Mouse (Mus musculus): ENCODE data around the gene Smim27.

DNA sequence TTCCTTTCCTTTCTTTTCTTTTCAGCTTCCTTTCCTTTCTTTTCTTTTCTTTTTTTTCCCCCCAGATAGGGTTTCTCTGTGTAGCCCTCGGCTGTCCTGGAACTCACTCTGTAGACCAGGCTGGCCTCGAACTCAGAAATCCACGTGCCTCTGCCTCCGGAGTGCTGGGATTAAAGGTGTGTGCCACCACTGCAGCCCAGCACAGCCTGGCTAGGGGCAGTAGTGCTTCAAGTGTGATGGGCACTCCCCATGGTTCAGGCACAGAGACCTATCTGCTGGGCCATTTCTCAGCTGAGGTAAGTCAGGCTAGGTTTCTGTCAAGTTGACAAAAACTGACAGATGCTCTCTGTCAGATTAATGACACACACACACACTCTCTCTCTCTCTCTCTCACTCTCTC, 26.4 kb upstream of the Smim27 start:
- TF ChIP-seq CTCF (conservative IDR thresholded peaks at IDR 0.05; ENCODE audit: low read length) (no peak), NANOG (IDR thresholded peaks at IDR 0.05; ENCODE audit: borderline replicate concordance, low read length) (no peak)

Data from E14TG2a.4 (cell line).